Mouse (Mus musculus): Measurements from ENCODE around the gene Eps8l2. TPM values are rescaled to one million over a fixed set of nuclear protein-coding genes. Genes with fewer than 3 reads are reported as not detected.
A peak's percentile ranks its signal among the peaks of the same experiment; 100 is the strongest.

Gene Eps8l2
- polyA plus RNA-seq, 1 experiment = 0.67 TPM

- Histone ChIP-seq H3K4me3 (ENCODE audit: insufficient read depth, poor library complexity, severe bottlenecking) (peak overlapping the region; percentile 55), H3ac (ENCODE audit: control insufficient read depth, insufficient read length, low read depth) (peak overlapping the region; percentile 96), H3K79me2 (ENCODE audit: control insufficient read depth, insufficient read depth) (peaks cover 48% of the 10 kb centered on the region), H3K36me3 (ENCODE audit: control insufficient read depth, insufficient read depth) (peaks cover 16% of the 10 kb centered on the region), H3K79me3 (ENCODE audit: low read depth) (peaks cover 32% of the 10 kb centered on the region), H3K27me3 (ENCODE audit: control insufficient read depth, insufficient read depth, insufficient read length) (no peaks in the 10 kb centered on the region)
- peak; percentile 16 for TF ChIP-seq MAX (IDR thresholded peaks at IDR 0.05)
- TF ChIP-seq USF1 (IDR thresholded peaks at IDR 0.05; ENCODE audit: low read depth) = no peak
- TF ChIP-seq CEBPB (IDR thresholded peaks at IDR 0.05; ENCODE audit: low read depth) = no peak
- TF ChIP-seq CTCF (IDR thresholded peaks at IDR 0.05; ENCODE audit: control insufficient read depth, insufficient read depth, insufficient read length) = no peak
Observed at GRCm38 (mm10) chr7:141326546-141327446, 11.9 kb upstream of the Eps8l2 start.

DNA sequence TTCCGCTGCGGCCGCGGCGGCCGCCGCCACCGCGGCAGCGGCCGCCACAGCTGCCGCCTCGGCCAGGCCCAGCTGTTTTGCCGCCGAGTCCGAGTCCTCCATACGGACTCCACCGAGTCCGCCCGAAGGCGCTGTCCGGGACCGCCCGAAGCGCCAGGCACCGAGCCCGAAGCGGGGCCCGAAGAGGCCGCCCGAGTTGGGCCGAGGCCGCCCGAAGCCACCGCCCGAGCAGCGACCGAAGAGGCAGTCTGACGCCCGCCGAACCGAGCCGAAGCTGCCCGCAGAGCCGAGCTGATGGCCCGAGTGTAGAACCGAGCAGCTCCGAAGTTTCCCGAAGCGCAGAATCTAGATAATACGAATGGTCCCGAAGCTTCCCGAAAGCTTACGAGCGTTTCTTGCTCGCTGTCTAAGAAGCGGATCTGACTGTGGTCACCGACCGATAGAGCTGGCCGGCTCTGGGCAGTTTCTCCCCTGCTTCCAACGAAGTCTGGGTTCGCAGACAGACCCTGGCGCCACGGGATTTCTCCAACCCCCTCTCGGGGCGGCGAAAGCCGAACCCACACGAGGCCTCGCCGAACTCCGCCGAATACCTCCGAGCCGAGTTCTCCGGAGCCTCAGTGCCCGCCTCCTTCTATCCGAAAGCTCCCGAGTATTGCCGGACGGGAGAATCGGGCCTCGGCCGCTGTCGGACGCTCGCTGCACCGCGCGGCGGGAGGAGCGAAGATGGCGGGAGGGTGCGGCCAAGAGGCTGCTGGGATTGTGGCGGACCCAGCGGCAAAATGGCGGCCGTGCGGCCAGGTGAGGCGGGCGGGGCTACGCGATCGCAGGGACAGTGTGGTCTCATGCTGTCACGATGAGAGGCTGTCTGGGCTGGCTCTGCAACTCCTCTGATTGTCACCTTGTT, 11.0 kb upstream of the Eps8l2 start, which contains the start of the genes Deaf1 and Tmem80:
Gene Deaf1 (minus strand): TSS at position 222 of the 904 bp plus-strand sequence.
Gene Tmem80 (plus strand): TSS at position 271 of the 904 bp plus-strand sequence.
- Histone ChIP-seq H3K79me3 (ENCODE audit: low read depth) (peaks cover 32% of the 10 kb centered on the region), H3K79me2 (ENCODE audit: control insufficient read depth, insufficient read depth) (peaks cover 47% of the 10 kb centered on the region), H3ac (ENCODE audit: control insufficient read depth, insufficient read length, low read depth) (peak within 1 kb of the TSS; percentile 96), H3K4me3 (ENCODE audit: insufficient read depth, poor library complexity, severe bottlenecking) (peak within 1 kb of the TSS; percentile 55), H3K27me3 (ENCODE audit: control insufficient read depth, insufficient read depth, insufficient read length) (no peaks in the 10 kb centered on the region), H3K36me3 (ENCODE audit: control insufficient read depth, insufficient read depth) (peaks cover 9% of the 10 kb centered on the region)
- TF ChIP-seq MAX (IDR thresholded peaks at IDR 0.05) (peak; percentile 66), USF1 (IDR thresholded peaks at IDR 0.05; ENCODE audit: low read depth) (no peak)

DNA sequence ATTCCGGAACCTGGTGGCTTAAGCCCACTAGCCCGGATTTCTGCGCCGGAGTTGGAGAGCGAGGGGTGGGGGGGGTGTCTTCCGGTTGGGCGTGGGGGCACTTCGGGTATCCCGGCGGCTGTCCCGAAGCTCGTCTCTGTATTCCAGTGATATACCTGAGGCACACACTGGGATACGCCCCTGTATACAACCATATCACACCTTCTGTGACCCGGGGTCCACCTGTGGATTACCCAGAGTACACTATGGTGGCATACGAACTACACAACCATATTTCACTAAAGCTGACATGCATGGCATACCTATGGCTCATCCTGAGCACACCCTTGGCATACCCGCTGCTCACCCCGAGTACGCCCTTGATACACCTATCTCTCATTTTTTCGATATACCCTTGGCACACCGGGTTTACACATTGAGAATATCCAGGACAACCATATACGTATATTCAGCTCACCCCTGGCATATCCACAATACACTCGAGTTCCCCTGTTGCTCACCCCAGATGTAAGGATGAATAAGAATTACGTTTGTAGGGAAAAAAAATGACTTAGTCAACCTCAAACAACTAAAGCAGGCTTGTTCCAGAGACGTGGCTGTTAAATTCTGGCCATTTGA, 10.2 kb upstream of the Eps8l2 start:
- H3K79me3 ChIP-seq (ENCODE audit: low read depth) = peaks cover 29% of the 10 kb centered on the region
- H3K4me3 ChIP-seq (ENCODE audit: insufficient read depth, poor library complexity, severe bottlenecking) = peak overlapping the region; percentile 55
- TF ChIP-seq MYOD1 (IDR thresholded peaks at IDR 0.05; ENCODE audit: control insufficient read depth, insufficient read length, low read depth) (no peak), MAX (IDR thresholded peaks at IDR 0.05) (no peak), MYOG (IDR thresholded peaks at IDR 0.05; ENCODE audit: control insufficient read depth, extremely low read depth, insufficient read length) (no peak)
- H3ac ChIP-seq (ENCODE audit: control insufficient read depth, insufficient read length, low read depth) = peak overlapping the region; percentile 96
- H3K79me2 ChIP-seq (ENCODE audit: control insufficient read depth, insufficient read depth) = peaks cover 40% of the 10 kb centered on the region
- no peaks in the 10 kb centered on the region for H3K27me3 ChIP-seq (ENCODE audit: control insufficient read depth, insufficient read depth, insufficient read length)
- H3K36me3 ChIP-seq (ENCODE audit: control insufficient read depth, insufficient read depth) = peaks cover 3% of the 10 kb centered on the region

DNA sequence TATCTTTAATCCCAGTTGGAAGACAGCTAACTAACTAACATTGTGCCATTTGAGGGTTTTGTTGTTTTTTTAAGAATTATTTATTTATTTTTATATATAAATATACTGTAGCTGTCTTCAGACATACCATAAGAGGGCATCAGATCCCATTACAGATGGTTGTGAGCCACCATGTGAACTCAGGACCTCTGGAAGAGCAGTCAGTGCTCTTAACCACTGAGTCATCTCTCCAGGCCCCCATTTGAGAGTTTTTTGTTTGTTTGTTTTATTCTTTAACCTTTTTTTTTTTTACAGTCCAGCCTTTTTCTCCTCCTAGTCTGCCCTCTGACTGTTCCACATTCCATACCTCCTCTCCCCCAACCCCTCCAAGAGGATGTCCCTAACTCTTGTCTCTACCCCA, 8.0 kb upstream of the Eps8l2 start:
- H3K27me3 ChIP-seq (ENCODE audit: control insufficient read depth, insufficient read depth, insufficient read length) = no peaks in the 10 kb centered on the region
- H3K79me2 ChIP-seq (ENCODE audit: control insufficient read depth, insufficient read depth) = peaks cover 18% of the 10 kb centered on the region
- H3K36me3 ChIP-seq (ENCODE audit: control insufficient read depth, insufficient read depth) = peaks cover 3% of the 10 kb centered on the region
- H3K79me3 ChIP-seq (ENCODE audit: low read depth) = peaks cover 13% of the 10 kb centered on the region
- TF ChIP-seq MYOD1 (IDR thresholded peaks at IDR 0.05; ENCODE audit: control insufficient read depth, insufficient read length, low read depth) (no peak), CEBPB (IDR thresholded peaks at IDR 0.05; ENCODE audit: low read depth) (no peak), MAX (IDR thresholded peaks at IDR 0.05) (no peak), FOSL1 (IDR thresholded peaks at IDR 0.05; ENCODE audit: insufficient read depth, low read length, poor library complexity, severe bottlenecking) (no peak), MYOG (IDR thresholded peaks at IDR 0.05; ENCODE audit: control insufficient read depth, extremely low read depth, insufficient read length) (no peak), USF1 (IDR thresholded peaks at IDR 0.05; ENCODE audit: low read depth) (no peak), CTCF (IDR thresholded peaks at IDR 0.05; ENCODE audit: control insufficient read depth, insufficient read depth, insufficient read length) (no peak)
- H3ac ChIP-seq (ENCODE audit: control insufficient read depth, insufficient read length, low read depth) = no peak overlapping the region
- H3K4me3 ChIP-seq (ENCODE audit: insufficient read depth, poor library complexity, severe bottlenecking) = no peak overlapping the region

GRCm38 (mm10) chr7:141331990-141332389, 6.7 kb upstream of the Eps8l2 start:
- no peak overlapping the region for H3K4me3 ChIP-seq (ENCODE audit: insufficient read depth, poor library complexity, severe bottlenecking)

More at GRCm38 (mm10) chr7:141331990-141332389, 6.7 kb upstream of the Eps8l2 start:
- Histone ChIP-seq H3K79me2 (ENCODE audit: control insufficient read depth, insufficient read depth) (peaks cover 5% of the 10 kb centered on the region), H3K27me3 (ENCODE audit: control insufficient read depth, insufficient read depth, insufficient read length) (no peaks in the 10 kb centered on the region), H3ac (ENCODE audit: control insufficient read depth, insufficient read length, low read depth) (no peak overlapping the region), H3K36me3 (ENCODE audit: control insufficient read depth, insufficient read depth) (no peaks in the 10 kb centered on the region), H3K79me3 (ENCODE audit: low read depth) (peaks cover under 1% of the 10 kb centered on the region)
- TF ChIP-seq FOSL1 (IDR thresholded peaks at IDR 0.05; ENCODE audit: insufficient read depth, low read length, poor library complexity, severe bottlenecking) (no peak), USF1 (IDR thresholded peaks at IDR 0.05; ENCODE audit: low read depth) (no peak), CTCF (IDR thresholded peaks at IDR 0.05; ENCODE audit: control insufficient read depth, insufficient read depth, insufficient read length) (no peak), MAX (IDR thresholded peaks at IDR 0.05) (no peak), MYOD1 (IDR thresholded peaks at IDR 0.05; ENCODE audit: control insufficient read depth, insufficient read length, low read depth) (no peak), CEBPB (IDR thresholded peaks at IDR 0.05; ENCODE audit: low read depth) (no peak), MYOG (IDR thresholded peaks at IDR 0.05; ENCODE audit: control insufficient read depth, extremely low read depth, insufficient read length) (no peak)

All from C2C12 (cell line).